Mouse (Mus musculus): ENCODE measurements around the gene 1700006A11Rik.
"Not testable (repeated sequence)": the region's sequence is repeated elsewhere in the genome, so short reads cannot be mapped to it uniquely, and the experiment has no call there.

Gene 1700006A11Rik

DNA sequence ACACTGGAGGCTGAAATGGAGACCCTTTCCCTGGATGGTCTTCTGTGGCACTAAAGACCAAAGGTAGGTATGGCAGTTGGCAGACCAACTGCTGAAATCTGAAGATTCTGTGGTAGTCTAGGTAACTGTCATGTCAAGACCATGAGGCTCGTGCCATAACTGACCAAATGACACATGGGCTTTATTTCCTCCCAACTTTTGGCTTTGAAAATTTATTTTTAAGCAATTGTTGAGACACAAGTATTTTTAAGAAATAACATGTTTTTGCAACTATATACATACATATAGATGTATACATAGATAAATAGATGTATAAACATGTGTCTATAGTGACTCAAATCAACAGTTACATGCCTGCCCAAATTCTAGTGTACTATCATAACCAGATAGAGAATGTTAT lies at the start of gene 1700006A11Rik:
TSS of gene 1700006A11Rik (minus strand) at position 101 of the 400 bp plus-strand sequence.
- no peak for DNase-seq

DNA sequence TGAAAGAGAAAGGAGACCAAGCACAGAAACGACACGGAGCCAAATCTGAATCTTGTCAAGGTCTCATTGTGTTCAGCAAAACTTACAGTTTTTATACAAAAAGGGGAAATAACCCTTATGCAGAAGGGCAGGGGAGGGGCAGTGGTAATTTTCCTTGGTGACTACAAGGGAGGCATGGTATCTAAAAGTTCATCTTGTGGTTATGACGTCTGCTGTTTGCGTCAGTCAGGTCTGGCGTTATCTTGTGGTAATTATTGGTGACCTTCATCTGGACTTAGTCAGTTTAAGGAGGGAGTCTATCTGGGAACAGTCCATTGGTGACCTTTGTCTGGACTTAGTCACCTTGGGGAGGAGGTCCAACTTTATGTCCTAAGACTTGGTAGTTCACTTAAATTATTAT lies 48.5 kb upstream of the 1700006A11Rik start:
- DNase-seq = not testable (repeated sequence)

DNA sequence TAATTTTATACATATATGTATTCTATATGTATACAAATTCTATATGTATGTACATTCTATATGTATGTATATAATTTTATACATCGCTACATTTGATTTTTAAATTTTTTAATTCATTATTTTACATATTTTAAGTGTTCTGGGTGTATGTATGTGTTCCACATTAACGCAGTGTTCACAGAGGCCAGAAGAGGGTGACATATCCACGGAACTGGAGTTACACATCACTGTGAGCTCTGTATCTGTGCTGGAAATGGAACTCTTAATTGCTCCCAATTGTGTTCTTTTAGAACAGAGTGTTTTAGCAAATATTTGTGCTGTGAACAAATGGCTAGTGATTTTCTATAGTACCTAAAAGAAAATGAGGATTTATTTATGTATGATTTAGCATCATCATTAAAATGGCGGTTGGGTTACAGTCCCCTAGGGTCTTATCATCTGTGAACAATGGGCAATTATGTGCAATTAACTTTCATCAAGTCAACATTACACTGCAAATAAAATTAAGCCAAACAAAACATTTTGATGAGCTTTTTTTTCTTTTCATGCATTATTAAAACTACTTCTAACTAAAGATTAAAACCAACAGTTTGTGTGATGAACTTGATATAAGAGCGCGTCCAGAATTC lies 40.4 kb upstream of the 1700006A11Rik start:
- DNase-seq = no peak

DNA sequence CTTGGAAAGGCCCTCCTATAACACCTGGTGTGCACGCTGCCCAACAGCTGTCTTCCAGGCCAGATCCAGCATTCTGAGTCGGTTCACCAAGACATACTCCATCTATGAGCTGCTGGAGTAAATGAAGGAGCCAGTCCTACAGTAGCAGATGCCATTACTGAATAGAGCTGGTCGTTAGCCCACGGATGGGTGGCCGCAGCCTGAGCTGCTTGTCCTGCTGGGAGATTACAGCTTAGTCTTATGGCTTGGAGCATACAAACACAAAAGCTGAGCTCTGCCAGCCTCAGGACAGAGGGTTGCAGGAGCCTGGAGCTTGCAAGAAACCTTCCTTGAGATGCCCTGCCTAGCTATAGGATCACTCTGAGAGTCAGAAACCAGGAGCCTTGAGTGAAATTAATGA lies 33.6 kb downstream of the 1700006A11Rik start:
- no peak for DNase-seq

DNA sequence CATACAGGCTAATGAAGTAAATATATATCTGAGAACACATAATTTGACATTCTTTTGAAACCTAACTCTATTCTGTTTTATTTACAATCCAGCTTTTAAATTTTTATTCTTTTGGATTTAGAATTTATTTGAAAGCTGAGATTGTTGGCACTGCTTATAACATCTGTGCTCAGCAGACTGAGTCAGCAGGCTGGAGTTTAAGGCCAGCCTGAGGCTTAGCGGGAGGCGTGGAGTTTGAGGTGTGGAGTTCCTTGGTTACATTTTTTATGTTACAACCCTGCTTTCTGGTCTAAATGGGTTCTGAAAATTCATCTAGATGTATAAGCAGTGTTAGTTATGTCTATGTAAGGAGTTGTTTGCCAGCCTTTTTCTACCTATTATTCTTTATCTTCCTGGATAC lies 35.7 kb downstream of the 1700006A11Rik start:
- no peak for DNase-seq

DNA sequence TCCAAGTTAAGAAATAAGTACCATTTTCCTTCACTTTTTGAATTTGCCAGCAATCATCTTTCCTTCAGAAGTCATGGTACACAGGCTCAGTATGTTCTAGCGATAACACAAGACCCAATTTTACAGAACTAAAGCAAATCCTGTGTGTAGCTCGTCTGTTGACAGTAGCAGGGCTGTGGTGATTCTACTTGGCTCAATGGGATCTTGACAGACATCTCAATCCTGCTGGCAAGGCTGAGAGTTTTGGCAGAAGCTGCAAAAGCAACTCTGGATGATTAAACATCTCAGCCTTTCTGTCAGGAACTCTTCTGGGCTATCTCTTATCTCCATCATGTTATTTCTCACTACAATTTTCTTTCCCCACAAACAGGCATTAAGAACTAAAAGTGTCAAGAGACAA lies 36.2 kb downstream of the 1700006A11Rik start:
- DNase-seq = no peak

DNA sequence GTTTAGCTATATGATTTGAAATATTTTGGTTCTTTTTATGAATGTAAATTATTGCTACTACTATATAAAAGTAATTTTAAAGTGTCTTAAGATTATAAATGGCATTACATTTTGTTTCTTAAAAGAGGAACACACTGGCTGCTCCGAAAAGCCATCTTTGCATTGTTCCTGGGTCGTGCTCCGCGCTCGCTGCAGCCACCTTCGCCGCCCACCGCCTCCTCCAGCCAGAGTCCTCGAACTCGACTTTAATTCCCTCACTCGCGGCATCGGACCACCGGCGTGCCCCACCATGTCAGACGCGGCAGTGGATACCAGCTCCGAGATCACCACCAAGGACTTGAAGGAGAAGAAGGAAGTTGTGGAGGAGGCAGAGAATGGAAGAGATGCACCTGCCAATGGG lies 40.5 kb downstream of the 1700006A11Rik start:
- not testable (repeated sequence) for DNase-seq

DNA sequence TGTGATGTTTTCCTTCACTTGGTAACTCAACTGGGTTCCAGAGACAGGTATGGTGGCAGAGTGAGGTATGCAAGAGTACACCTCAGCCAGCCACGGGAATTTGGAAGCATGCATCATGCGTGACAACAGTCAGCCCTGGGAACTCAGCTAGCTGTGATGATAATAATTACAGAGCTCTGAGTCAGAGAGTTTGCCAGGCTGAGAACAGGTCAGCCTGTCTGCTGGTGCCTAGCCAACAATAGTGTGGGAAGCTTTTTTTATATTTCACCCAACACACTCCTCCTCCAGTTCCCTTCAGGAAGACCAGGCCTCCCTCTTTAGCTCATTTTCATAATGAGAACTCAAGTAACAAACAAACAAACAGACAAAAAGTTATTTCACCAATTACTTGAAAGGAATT lies 53.8 kb downstream of the 1700006A11Rik start:
- DNase-seq = no peak

DNA sequence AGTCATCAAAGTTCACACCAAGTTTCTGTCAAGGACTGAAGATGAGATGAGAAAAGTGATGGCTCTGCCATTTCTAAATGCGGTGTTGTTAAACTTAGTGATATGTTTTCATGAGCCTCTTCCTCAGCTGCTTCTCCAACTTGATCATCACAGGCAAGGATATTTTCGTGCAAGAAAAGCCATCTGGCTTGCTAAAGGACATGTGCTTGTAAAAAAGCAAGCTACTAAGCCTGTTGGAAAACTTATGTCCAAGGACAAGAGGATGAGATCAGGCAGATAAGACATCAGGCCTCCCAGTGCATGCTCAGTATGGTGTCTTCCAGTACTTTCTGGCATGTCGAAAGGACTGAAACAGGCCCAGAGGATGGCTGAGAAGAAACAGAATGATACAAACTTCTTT lies 68.3 kb downstream of the 1700006A11Rik start:
- DNase-seq = no peak
